Mouse (Mus musculus) CD4-positive, CD25-positive, alpha-beta regulatory T cell, adult 9 weeks (primary cell): ENCODE data around the gene Gm10130. TPM values are rescaled to one million over a fixed set of nuclear protein-coding genes. Genes with fewer than 3 reads are reported as not detected.

Experiments used
- polyA plus RNA-seq: library from polyadenylated mRNA; unstranded; fragments of 100-300 nt; shearing (Covaris generic); gene quantifications from one replicate; pipeline ENCODE4 v1.2.1, GENCODE M21; 2017

Gene Gm10130
- polyA plus RNA-seq = 39.7 TPM

GRCm38 (mm10) chr2:150323402-150323801 is at the start of gene Gm10130:
Gene Gm10130 (plus strand): TSS chr2:150323702.

GRCm38 (mm10) chr2:150362113-150362877 is 38.8 kb downstream of the Gm10130 start, which contains the start of gene 3300002I08Rik:
Gene 3300002I08Rik (minus strand): TSS chr2:150362765.

Other genes starting within 250 kb of the Gm10130 start
- gene Zfp120, start 187.0 kb upstream of the Gm10130 start, polyA plus RNA-seq = 35.5 TPM
- gene Gm10770, start 144.0 kb upstream of the Gm10130 start, polyA plus RNA-seq = not detected
- 1.1 TPM for gene Gm14139, start 141.9 kb upstream of the Gm10130 start, polyA plus RNA-seq
- 20.3 TPM for gene Zfp937, start 105.6 kb upstream of the Gm10130 start, polyA plus RNA-seq
- gene Gm21994, start 68.1 kb upstream of the Gm10130 start, polyA plus RNA-seq = 77.0 TPM
- 0.55 TPM for gene Gm14124, start 66.2 kb upstream of the Gm10130 start, polyA plus RNA-seq
- 13.0 TPM for gene 3300002I08Rik, start 39.1 kb downstream of the Gm10130 start, polyA plus RNA-seq
- gene Zfp442, start 127.8 kb downstream of the Gm10130 start, polyA plus RNA-seq = 9.4 TPM
- 0.46 TPM for gene Zfp345, start 161.4 kb downstream of the Gm10130 start, polyA plus RNA-seq
- 250 TPM for gene Cst7, start 246.7 kb downstream of the Gm10130 start, polyA plus RNA-seq